Mouse (Mus musculus): Measurements from ENCODE around the gene Lrch1.

GRCm38 (mm10) chr14:74972216-74972615 lies 24.5 kb upstream of the Lrch1 start:
- TF ChIP-seq CTCF (conservative IDR thresholded peaks at IDR 0.05; ENCODE audit: low read length) (no peak), NANOG (IDR thresholded peaks at IDR 0.05; ENCODE audit: borderline replicate concordance, low read length) (no peak), POU5F1 (IDR thresholded peaks at IDR 0.05; ENCODE audit: borderline replicate concordance, low read length) (no peak)

All from E14TG2a.4 (cell line).